Mouse (Mus musculus): ENCODE measurements around the gene Gm43951. TPM values are rescaled to one million over a fixed set of nuclear protein-coding genes. Genes with fewer than 3 reads are reported as not detected.
A peak's percentile ranks its signal among the peaks of the same experiment; 100 is the strongest.

Gm43951 gene
- not detected in 2 replicates for polyA plus RNA-seq (2012; ENCODE audit: insufficient read depth, insufficient read length, missing spikeins)

DNA sequence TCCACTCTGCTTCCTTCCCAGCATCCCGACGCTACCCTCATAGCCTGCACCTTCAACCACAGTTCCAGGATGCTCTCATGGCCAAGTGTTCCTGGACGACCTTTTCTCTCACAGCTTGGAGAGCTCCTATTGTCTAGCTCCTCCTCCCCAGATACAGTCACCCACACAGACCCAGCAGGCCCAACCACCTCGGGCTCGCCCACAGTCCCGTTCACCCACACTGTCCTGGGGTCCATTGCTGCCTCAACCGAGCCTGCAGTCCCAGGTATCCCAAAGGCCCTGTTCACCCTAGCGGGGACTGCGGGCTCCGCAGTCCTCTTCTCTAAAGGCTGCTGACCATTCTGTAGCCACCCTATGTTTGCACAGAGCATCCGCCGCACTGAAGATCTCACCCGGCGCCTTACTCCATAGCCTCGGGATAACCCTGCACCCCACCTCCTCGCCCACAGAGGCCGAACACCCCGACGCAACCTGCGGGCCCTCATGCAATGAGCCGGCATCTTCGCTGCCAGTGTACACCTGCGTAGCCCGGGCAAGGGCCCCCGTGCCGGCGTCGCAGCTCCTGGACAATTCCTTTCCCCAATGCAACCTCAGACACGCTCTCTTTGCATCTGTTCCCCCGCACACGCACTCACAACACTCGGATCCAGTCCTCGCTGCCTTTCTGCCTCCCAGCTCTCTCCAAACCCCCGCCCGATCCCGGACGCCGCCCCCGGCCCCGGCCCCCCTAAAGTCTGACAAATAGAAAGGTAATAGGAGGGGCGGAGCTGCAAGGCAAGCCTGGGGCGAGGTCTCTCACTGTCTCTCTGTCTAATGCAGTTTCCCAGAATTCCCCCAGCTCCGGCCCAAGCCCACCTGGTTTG is at the start of gene Gm43951:
TSS of gene Gm43951 (minus strand) at position 500 of the 863 bp plus-strand sequence.
- Histone ChIP-seq H3K4me1 (ENCODE audit: control insufficient read depth, insufficient read depth, insufficient read length, low read length) (peaks cover 12% of the 10 kb centered on the region), H3K27ac (replicated peaks; ENCODE audit: low read depth, low read length) (peak within 1 kb of the TSS; percentile 80), H3K4me3 (ENCODE audit: insufficient read depth, low read depth, low read length) (peak within 1 kb of the TSS; percentile 99)

DNA sequence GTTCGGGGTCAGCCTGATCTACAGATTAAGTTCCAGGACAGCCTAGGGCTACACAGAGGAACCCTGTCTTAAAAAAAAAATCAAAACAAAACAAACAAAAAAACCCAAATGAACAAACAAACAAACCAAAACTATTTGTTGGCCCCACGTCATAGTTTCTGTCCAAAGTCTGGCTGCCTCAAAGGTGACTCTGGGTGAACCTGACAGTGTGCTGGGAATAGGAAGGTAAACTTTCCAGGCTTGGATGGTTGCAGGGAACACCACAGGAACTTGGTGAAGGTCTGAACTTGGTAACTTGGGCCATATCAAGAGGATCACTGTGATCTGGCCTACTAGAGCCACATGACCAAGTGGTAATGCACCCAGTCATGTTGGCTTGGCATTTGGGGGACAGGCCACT is 49.8 kb upstream of the Gm43951 start:
- Histone ChIP-seq H3K4me1 (ENCODE audit: control insufficient read depth, insufficient read depth, insufficient read length, low read length) (no peaks in the 10 kb centered on the region), H3K27ac (replicated peaks; ENCODE audit: low read depth, low read length) (no peak overlapping the region), H3K4me3 (ENCODE audit: insufficient read depth, low read depth, low read length) (no peak overlapping the region)

DNA sequence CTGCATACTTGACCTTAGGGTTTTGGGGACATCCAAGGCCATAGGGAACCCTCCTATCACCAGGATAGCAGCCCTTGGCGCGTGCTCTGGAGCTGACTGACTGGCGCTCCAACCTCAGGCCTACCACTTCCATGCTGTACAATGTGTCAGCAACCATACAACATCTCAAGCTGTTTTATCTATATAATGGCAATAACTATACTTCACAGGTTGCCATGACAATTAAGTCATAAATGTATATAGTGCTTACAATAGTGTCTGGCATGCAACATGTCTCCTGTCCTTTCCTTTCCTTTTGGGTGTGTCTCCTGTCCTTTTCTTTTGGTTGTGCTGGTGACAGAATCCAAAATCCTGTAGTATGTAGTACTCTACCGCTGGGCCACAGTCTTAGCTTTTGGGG is 49.0 kb upstream of the Gm43951 start:
- H3K27ac ChIP-seq (replicated peaks; ENCODE audit: low read depth, low read length) = no peak overlapping the region
- no peak overlapping the region for H3K4me3 ChIP-seq (ENCODE audit: insufficient read depth, low read depth, low read length)
- H3K4me1 ChIP-seq (ENCODE audit: control insufficient read depth, insufficient read depth, insufficient read length, low read length) = no peaks in the 10 kb centered on the region

DNA sequence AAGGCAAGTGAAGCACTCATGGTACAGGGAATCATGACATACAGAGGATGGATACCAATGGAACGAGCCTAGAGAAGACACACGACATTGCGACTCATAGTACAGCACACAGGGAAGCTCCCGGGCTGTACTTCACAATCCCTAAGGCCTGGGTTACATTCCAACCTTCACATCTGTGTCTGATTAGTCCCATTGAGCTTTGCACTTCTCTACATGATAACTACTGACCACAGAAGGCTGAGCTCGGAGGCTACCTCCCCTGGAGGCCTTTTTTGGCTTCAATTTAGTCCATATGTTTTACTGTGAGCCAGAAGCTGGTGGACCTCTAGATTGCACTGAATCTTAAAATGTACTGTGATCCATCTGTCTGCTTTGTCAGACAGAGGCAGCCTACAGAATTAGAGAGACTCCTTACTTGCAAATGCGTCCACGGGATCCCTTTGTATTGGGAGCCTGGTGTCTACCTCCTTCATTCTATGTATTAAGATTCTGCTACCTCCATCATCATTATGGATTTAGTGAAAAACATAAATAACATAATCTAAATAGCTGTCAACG is 38.6 kb upstream of the Gm43951 start:
- no peak overlapping the region for H3K27ac ChIP-seq (replicated peaks; ENCODE audit: low read depth, low read length)

DNA sequence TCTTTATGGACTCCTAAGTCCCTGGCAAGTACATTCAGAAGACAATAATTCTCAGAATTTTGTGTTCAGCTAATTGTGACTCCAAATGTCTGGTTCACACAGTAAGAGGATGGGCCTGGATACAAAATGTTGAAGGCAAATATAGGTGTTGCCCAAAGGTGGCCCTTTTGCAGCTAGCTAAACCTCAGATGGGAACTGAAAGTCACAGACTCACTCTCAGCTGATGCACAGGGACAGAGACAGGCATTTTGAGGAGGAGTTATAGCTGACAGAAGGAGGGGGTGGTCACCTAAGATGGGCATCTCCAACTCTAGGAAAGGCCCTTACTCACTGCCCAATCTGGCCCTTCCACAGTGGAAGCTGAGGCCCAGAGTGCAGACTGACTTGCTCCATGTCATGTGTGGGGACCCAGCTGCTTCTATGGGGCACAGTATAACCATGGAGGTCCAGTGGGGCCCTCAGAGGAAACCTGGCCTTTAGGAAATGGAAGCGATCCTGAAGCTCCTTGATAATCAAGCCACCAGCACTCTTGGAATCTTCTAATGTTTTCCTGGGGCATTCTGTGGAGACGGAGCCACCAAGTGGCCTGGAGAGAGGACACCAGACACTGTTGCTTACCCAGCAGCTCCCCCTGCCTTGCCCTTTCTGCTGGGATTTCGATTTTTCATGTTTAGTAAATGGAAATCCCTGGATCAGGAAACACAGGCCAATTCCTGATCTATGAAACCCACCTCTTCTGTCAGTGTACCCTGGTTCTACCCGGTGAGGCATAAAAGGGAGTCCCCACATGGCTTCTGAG is 33.6 kb upstream of the Gm43951 start:
- Histone ChIP-seq H3K4me1 (ENCODE audit: control insufficient read depth, insufficient read depth, insufficient read length, low read length) (no peaks in the 10 kb centered on the region), H3K27ac (replicated peaks; ENCODE audit: low read depth, low read length) (no peak overlapping the region)

More for the DNA sequence above, 38.6 kb upstream of the Gm43951 start:
- no peaks in the 10 kb centered on the region for H3K4me1 ChIP-seq (ENCODE audit: control insufficient read depth, insufficient read depth, insufficient read length, low read length)
- H3K4me3 ChIP-seq (ENCODE audit: insufficient read depth, low read depth, low read length) = no peak overlapping the region

DNA sequence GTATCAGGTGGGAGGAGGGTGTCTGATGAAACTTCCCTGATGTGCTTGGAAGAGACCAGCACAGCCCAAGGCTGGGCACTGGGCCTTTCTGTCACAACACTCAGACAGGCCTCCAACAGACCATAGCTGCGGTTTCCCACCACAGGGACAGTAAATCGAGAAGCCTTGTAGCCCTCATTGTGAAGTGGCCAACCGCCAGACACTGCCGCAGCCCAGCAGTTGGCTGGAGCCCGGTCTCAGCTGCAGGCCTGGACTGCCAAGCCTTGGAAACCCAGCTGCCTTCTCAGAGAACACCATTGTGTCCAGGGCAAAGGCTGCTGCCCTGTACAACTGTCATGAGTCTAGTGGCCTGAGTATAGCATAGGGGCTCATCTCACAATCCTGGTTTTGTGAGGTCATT is 27.4 kb upstream of the Gm43951 start:
- Histone ChIP-seq H3K4me1 (ENCODE audit: control insufficient read depth, insufficient read depth, insufficient read length, low read length) (no peaks in the 10 kb centered on the region), H3K27ac (replicated peaks; ENCODE audit: low read depth, low read length) (no peak overlapping the region), H3K4me3 (ENCODE audit: insufficient read depth, low read depth, low read length) (no peak overlapping the region)

More for the DNA sequence above, 33.6 kb upstream of the Gm43951 start:
- H3K4me3 ChIP-seq (ENCODE audit: insufficient read depth, low read depth, low read length) = no peak overlapping the region

DNA sequence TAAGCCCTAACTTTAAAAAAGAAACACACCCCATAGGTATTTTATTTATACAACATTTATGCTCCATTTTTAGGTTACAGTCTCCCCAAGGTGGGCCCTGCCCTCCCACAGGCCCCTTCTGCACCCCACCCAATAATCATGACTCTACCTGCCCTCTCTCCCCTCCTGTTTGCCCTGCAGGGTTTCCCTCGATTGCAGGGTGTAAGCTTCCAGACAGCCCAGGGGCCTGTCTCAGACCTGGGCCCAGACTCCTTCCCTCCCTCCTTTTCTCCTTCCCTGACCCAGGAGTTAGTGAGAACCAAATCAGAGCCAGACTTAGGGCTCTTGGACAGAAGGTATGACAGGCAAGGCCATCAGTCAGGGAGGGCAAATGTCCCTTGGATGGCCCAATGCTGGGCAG is 26.4 kb upstream of the Gm43951 start:
- no peak overlapping the region for H3K4me3 ChIP-seq (ENCODE audit: insufficient read depth, low read depth, low read length)
- H3K4me1 ChIP-seq (ENCODE audit: control insufficient read depth, insufficient read depth, insufficient read length, low read length) = no peaks in the 10 kb centered on the region
- H3K27ac ChIP-seq (replicated peaks; ENCODE audit: low read depth, low read length) = no peak overlapping the region

DNA sequence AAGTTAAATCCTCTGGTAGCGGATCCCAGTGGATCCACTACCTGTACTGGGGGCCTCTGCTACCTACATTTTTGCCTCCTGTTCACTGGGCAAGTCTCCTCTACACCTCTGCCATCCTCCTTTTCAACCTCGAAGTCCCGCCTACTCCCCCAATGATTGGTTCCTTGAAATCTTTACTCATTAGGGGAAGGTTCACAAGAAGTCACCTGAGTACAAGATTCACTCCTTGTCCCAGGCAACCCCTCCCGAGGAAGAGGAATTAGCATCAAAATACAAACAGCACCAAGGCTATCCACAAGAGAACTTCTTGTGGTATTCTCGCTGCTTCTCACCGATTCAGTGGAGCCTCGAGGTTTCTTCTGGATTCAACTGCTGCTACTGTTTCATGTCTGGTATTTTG is 25.4 kb upstream of the Gm43951 start:
- Histone ChIP-seq H3K27ac (replicated peaks; ENCODE audit: low read depth, low read length) (no peak overlapping the region), H3K4me3 (ENCODE audit: insufficient read depth, low read depth, low read length) (no peak overlapping the region), H3K4me1 (ENCODE audit: control insufficient read depth, insufficient read depth, insufficient read length, low read length) (no peaks in the 10 kb centered on the region)

DNA sequence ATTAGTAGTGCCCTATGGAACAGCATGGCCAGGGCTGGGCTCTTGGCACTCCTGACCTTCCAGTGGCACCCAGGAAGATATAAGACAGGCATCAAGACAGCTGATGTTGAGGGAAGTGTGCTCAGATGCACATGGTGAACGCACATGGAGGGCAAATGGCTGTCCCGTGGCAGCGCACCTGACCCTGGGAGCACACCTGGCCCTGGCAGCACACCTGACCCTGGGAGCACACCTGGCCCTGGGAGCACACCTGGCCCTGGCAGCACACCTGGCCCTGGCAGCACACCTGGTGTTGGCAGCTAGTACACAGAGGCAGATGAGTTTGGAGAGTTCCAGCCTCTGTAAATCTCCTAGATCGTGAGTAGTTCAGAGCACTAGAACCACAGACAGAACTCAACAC is 21.9 kb upstream of the Gm43951 start:
- Histone ChIP-seq H3K4me3 (ENCODE audit: insufficient read depth, low read depth, low read length) (no peak overlapping the region), H3K27ac (replicated peaks; ENCODE audit: low read depth, low read length) (no peak overlapping the region), H3K4me1 (ENCODE audit: control insufficient read depth, insufficient read depth, insufficient read length, low read length) (no peaks in the 10 kb centered on the region)

DNA sequence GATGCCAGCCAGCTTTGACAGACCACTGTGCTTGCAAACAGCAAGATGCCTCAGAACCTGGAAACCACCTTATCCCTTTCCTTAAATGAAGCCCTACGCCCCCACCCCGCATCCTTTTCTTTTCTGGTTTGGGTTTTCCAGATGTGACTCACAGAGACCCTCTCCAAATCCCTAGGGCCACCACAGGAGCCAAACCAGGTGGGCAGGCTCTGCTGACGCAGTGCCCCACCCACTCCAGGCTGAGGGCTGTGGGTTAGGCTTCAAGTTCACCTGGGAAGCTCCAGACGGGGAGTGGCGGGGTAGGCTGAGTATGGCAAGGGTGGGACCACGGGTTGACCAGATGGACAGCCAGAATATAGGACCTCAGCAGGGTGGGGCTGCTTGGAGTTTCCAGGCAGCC is 20.3 kb upstream of the Gm43951 start:
- Histone ChIP-seq H3K4me1 (ENCODE audit: control insufficient read depth, insufficient read depth, insufficient read length, low read length) (no peaks in the 10 kb centered on the region), H3K27ac (replicated peaks; ENCODE audit: low read depth, low read length) (no peak overlapping the region), H3K4me3 (ENCODE audit: insufficient read depth, low read depth, low read length) (no peak overlapping the region)

DNA sequence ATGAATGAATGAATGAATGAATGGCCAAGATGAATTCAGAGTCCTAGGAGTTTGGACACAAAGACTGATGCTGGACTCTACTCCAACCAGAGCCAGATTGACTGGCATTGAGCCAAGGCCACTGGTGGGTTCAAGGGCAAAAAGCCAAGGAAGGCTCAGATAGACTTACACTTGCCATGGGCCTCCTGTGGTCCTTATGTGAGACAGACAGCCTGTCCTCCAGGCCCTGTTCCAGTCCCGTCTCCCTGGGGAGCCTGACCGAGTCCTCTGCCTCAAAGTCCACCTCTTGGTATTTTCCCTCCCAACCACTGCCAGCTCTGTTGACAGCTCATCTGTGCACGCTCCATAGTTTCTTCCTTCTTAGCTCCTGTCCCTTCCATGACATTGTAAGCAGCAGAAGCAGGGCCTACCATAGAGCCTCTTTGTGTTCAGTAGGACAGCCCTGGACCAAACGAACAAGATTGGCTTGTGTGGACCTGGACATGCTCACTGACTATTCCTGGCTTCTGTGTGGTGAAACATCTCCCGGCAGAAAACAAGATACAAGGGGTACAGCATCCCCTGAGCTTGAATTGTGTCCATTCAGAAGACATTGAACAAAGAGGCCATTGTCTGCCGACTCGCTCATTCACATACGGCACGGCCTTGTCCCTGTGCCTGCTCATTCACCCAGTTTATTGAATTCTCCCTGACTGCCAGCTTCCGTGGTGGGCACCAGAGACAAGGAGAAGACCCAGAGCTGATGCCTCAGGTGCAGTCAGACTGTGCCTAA is 19.6 kb upstream of the Gm43951 start:
- no peak overlapping the region for H3K4me3 ChIP-seq (ENCODE audit: insufficient read depth, low read depth, low read length)
- no peaks in the 10 kb centered on the region for H3K4me1 ChIP-seq (ENCODE audit: control insufficient read depth, insufficient read depth, insufficient read length, low read length)
- H3K27ac ChIP-seq (replicated peaks; ENCODE audit: low read depth, low read length) = no peak overlapping the region

DNA sequence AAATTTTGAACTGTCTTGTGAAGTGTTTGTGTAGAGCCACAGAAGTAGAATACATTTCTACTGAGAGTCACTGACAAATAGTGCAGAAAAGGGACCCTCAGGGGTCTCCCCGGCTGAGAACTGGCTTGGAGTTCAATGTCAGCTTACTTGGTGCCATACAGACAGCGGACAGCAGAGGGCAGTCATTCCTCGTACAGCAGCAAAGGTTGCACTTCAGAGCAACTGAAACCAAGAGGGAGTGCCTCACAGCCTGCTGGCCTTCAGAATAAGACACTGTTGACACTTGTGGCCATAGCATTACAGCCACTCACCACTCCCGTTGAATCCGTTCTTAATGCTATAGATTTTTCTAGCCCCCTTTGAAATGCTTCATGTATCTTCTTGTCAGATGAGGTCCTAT is 18.2 kb upstream of the Gm43951 start:
- Histone ChIP-seq H3K4me3 (ENCODE audit: insufficient read depth, low read depth, low read length) (no peak overlapping the region), H3K27ac (replicated peaks; ENCODE audit: low read depth, low read length) (no peak overlapping the region), H3K4me1 (ENCODE audit: control insufficient read depth, insufficient read depth, insufficient read length, low read length) (no peaks in the 10 kb centered on the region)

DNA sequence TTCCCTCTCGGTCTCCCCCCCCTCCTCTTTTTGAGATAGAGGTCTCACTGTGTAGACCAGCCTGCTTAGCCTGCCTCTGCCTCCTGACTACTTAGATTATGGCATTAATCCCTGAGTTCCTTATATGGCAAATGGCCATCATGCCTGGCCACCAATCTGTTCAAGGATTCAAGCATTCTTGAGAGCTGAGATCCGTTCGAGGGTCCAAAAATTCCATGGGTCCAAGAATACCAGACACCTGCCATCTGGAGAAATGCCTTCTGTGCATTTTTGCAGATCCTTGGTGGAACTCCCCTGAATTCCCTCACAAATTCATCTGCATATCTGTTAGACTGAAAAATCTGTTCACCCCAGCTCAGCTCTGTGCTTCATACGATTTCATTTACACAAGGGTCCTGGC is 16.8 kb upstream of the Gm43951 start:
- no peaks in the 10 kb centered on the region for H3K4me1 ChIP-seq (ENCODE audit: control insufficient read depth, insufficient read depth, insufficient read length, low read length)
- no peak overlapping the region for H3K27ac ChIP-seq (replicated peaks; ENCODE audit: low read depth, low read length)
- no peak overlapping the region for H3K4me3 ChIP-seq (ENCODE audit: insufficient read depth, low read depth, low read length)

DNA sequence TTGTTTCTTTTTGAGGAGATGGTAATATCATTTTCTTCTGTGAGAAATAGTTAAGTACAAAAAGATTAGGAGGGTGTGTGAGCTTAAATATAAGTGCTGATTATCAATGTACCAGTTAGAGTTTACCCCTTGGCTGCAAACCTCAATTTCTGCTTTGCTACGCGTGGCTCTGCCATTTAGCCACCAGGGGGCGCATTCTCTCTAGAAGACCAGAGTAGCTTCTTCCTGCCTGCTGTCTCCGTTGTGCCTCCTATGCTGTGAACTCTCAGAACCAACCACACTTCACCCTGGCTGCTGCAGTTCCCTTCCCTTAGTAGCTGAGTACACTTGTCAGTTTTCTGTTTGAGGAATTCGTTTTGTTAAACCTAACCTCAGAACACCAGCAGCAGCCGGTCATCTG is 14.6 kb upstream of the Gm43951 start:
- Histone ChIP-seq H3K27ac (replicated peaks; ENCODE audit: low read depth, low read length) (no peak overlapping the region), H3K4me3 (ENCODE audit: insufficient read depth, low read depth, low read length) (no peak overlapping the region), H3K4me1 (ENCODE audit: control insufficient read depth, insufficient read depth, insufficient read length, low read length) (no peaks in the 10 kb centered on the region)

DNA sequence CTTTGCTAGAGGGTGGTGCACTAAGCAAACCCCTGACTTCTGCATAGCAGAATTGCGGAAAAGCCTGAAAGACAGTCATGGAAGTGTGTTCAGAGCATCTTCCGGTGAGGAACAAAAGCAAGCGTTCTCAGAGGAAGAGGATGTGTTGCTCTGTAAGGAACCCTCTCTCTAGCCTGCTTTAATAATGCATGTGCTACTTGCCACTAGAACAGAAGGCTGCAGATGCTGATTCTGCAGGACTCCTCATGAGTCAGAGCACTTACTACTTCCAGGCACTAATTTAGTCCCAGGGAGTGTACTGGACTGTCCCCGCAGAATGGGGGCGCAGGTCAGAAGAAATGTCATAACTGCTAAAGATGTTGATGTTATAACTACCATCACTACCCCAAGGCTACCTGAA is 10.5 kb upstream of the Gm43951 start:
- H3K4me3 ChIP-seq (ENCODE audit: insufficient read depth, low read depth, low read length) = no peak overlapping the region
- no peak overlapping the region for H3K27ac ChIP-seq (replicated peaks; ENCODE audit: low read depth, low read length)

More for the DNA sequence above, 10.5 kb upstream of the Gm43951 start:
- H3K4me1 ChIP-seq (ENCODE audit: control insufficient read depth, insufficient read depth, insufficient read length, low read length) = no peaks in the 10 kb centered on the region; the same call in 1 of the 2 replicates
